Mouse (Mus musculus) layer of hippocampus, adult 18-20 months (tissue): ENCODE measurements around the gene Trp53i11. TPM values are rescaled to one million over a fixed set of nuclear protein-coding genes. Genes with fewer than 3 reads are reported as not detected.

Experiments
- DNase-seq, 2 experiments: peaks; one replicate each; pipeline ENCODE4 v3.0.0; 2022; ENCODE audit warnings: low spot score in 2 of 2
- long read RNA-seq: library from polyadenylated mRNA; stranded (forward); transcript quantifications from one replicate; pipeline ENCODE4 v2.0.0, GENCODE M21; 2021
- total RNA-seq, 2 experiments: library from RNA; stranded (reverse); gene quantifications; 2 replicates each; pipeline ENCODE4 v1.2.3; 2021

Trp53i11 gene
- 10 to 100 TPM; 74.8 to 94.2 TPM for total RNA-seq
- long read RNA-seq, transcript Trp53i11-201 (8 exons, 2,654 nt), result major isoform, 61 of 152 reads
- long read RNA-seq, transcript Trp53i11-202 (8 exons, 2,703 nt), result minor isoform, 24 of 152 reads
- long read RNA-seq, partial matches to known transcripts, result 4 of 152 reads
- long read RNA-seq, other reads (novel, unspliced or antisense), result 63 of 152 reads

DNA sequence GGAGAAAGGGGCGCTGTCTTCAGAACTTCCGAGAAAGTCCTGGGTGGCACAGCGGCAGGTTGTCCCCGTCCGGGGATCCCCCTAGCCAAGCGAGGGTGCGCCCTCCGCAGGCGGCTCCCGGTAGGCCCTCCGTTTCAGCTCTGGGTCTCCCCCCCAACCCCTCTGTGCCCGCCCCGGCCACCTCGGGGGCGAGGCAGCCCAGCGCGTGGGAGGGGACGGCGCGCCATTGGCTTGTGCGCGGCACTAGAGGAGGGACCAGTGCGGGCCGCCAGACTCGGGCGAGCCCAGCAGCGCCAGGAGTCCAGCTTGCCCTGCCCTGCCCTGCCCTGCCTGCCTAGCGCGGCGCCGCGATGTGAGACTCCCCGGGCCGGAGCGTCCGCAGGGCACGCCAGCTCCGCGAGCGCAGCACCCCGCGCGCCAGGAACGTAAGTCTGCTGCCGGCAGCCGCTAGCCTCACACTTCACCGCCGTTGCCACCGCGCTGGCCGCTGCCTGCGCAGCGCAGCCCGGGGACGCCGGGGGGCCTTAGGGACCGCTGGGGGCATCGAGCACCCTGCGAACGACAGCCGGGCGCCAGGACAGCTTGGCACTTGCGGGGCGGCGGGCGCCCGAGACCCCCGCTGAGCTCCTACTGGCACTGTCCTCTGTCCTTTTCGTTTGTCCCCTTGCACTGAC is at the start of gene Trp53i11:
TSS of gene Trp53i11 (plus strand) at position 226 of the 674 bp plus-strand sequence.
- peak; percentile 70 to 76 for DNase-seq

DNA sequence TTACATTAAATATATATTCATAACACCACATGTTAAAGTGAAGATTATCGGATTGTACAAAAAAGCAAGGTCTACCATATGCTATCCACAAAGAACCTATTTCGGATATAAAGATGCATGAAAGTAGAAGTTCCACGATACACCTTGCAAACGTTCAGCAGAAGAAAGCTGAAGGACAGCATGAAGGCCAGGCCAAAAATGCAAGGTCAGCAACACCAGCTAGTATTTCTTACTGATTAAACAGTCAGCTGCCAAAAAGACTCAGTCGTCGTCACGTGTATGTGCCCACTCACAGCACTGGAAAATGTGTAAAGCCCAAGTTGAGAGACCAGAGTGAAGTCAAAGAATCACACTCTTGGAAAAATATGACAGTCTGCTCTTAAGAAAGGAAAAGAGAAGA is 47.9 kb upstream of the Trp53i11 start:
- no peak for DNase-seq

DNA sequence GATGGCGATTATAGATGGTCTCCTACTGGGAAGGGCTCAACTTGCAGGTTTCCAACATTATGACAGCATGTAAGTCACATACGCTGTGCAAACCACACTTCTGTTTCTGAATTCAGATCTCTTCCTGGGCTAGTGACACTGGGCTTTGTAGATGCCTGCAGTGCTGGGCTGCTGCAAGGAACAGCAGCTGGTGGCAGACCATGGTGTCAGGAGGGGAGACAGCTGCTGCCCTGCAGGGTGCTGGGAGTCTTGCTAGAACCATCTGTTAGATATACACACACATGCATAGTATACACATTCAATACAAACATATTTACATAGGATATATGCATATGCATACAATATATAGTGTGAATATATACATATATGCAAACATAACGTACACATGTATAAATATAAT is 46.0 kb upstream of the Trp53i11 start:
- no peak for DNase-seq

DNA sequence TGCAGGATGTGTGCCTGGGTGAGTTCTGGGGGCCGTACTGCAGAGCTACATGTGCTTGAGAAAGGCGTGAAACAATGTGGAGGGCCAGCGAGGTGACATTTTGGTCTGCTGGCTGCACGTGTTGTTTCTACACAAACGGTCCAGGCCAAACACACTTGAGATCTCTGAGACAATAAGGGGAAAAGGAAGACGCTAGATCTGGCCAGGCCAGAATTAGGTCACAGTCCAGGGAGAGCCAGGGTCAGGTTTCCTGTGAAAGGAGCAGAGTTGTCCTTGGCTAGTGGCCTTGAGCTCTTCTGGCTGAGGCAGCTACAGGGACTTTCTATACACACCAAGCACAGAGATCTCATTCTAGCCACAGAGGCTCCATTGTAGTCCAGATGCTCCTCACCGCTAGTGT is 44.7 kb upstream of the Trp53i11 start:
- DNase-seq, result no peak

DNA sequence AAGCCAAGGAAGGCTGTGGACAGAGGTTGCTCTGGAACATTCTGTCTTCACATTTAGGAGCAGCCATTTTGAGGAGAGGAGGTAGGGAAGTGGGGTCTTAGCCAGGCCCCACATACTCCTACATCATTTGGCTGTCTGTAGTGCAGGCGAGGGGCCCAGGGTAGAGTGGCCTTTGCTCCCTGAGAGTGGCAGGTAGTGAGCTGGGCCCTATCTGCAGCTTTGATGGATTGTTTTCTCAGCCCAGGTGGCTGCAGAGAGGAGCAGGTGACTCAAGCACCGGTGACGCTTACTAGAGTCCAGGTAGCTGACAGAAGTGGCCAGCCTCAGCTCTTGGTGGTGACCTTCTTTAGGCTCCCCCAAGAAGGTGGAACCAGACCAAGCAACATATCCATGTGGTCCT is 43.2 kb upstream of the Trp53i11 start:
- no peak for DNase-seq

DNA sequence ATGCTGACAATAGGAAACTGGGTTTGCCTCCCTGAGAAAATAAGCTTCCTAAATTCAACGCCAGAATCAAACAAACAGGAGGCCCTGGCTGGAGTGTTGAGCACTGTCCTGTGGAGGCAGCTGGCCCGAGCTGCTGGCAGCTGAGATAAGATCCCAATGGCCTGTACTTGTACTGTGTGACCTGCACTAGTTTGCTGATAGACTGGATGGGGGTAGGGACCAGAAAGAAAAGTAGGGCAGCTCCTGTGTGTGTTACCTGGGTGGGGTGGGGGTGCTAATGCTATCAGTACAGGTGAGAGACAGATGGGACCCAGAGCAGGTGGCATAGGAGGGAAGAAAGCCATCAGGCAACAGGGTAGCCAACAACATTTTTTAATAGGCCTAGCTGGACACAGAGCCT is 37.3 kb upstream of the Trp53i11 start:
- DNase-seq, result no peak

DNA sequence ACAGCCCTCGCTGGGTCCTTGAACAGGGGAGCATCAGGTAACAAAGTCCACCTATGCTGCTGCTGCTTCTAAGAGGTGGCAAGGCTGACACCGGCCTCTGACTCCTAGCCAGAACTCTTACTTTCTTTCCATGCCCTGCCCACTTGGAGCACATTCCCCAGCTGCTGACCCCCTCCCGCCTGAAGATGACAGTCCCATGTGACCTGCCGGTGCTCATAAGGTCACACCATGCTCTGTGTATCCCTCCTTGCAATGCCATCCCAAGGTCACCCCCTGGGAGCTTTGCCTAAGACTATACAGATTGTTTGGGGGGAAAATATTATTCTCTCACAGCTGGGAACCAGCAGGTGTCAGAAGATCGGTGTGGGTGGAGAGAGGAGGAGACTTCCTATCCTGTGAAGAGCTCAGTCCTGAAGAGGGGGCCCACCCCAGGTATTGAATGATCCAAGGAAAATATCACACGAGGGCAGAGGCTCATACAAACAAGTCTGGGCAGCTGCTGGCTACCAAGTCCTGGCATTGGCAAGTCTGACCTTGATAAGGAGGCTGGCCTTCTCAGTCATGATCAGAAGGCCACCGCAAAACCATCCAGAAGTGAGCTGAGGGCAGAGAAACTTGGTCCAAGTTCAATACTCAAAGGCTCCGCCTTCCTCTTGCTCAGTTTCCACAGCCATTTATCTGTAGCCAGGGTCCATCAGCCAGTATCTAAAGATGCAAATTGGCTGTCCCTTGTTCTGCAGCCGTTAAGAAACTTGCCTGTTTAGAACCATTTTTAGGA is 36.5 kb upstream of the Trp53i11 start:
- no peak for DNase-seq

DNA sequence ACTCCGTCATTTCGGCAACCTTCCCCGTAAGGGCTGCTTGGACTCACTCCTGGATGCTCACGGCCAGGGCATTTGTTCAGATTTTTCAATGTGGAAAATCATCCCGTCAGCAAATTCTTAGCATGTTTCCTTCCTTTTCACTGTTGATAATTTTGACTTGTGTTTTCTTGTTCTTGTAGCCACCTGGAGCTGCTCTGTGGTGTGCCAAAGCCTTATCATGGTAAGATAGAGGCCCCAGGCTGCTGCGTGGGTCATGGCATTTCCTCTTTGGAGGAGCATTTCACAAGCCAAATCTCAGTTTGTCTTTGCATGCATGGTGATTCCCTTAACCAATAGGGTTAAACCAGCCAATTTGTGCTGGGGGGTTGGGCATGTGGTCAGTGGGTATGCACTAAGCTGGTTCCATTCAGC is 35.2 kb upstream of the Trp53i11 start:
- no peak for DNase-seq

DNA sequence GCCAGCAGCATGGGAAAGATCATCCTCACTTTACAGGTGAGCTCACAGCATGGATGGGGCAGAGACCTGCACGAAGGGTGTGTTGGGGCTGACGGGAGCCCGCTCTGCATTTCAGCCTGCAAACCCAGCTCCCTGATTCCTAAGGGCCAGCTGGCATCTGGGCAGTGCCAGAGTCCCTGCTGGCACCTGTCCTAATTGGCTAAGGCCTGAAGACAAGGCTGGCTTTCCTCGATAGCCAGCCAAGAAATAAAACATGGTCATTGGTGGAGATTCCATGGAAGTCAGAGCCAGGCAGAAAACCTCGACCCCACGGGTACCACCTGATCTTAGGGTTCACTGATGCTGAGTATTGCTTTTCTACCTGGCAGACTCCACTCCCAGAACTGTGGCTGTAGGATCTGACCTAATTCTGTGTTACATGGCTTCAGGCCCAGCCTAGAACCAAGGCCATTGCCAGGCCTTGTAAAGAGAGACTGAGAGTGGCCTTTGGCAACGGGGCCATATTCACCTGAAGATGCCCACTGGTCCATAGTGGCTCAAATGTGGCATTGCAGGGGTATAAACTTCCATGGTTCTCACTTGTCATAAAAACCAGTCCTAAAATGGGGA is 34.4 kb upstream of the Trp53i11 start:
- peak in 1 of 2 experiments; percentile 31 for DNase-seq

DNA sequence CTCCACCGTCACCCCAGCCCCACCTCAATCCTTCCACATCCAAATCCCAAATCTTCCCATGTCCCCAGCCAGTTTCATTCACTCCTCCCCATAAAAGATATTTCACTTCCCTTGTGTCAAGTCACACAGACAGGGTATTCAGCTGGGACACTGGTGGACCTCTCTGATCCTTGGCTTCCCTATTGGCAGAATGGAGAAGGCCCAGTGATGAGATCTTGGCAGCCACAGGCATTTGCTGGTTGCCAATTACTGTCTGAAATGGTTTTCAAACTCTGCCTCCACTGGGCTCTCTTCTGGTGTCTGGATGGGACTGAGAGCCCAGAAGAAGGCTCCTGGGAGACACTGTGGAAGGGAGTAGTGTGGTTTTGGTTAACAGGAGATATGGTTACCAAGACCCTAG is 33.5 kb upstream of the Trp53i11 start:
- DNase-seq, result no peak

DNA sequence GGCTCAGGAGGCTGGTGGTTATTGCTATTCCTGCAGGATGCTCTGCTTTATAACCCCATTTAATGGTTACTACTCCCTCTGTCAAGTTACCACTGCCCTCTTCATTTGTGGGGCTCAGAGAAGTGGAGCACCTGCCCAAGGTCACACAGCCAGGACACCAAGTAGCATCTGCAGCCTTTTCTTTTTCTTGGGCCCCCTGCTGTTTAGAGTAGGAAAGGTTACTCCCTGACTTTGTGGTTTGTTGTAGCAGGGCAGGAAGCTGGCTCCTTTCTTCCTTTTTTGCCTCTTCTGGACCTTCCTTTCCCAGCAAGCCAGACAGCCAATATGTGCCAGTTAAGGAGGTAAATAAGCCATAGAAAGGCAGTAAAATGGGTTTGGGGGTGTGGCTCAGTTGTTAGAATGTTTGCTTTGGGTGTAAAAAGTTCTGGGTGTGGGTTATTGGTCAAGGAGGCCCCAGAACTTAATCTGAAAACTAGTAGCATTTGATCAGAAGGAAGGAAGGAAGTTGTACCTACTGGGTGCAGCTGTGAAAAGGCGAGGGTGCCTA is 32.8 kb upstream of the Trp53i11 start:
- DNase-seq, result no peak

DNA sequence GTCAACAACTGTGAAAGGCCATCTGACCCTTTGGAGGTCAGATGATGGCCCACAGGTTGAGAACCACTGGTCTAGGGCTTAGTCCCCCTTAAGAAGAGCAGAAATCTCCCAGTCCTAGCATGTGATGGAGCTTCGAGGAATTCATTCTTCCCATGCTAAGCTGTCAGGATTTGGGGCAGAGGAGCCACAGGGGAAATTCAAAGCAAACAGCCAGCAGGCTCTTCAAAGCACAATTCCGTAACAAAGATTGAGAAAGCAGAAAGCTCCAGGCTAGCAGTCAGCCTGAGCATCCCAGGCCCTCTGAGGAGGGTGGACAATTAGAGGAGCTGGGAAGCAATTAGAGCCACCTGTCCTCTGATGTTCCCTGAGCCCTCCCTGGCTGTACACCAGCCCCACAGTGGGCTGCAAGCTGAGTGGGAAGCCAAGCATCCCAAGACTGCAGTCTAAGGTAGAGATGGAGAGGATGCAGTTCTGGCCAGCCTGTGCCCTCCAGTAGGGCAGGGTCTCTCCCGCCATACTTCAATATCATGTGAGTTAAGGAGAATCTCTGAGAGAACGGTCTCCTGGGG is 26.8 kb upstream of the Trp53i11 start:
- DNase-seq, result no peak

DNA sequence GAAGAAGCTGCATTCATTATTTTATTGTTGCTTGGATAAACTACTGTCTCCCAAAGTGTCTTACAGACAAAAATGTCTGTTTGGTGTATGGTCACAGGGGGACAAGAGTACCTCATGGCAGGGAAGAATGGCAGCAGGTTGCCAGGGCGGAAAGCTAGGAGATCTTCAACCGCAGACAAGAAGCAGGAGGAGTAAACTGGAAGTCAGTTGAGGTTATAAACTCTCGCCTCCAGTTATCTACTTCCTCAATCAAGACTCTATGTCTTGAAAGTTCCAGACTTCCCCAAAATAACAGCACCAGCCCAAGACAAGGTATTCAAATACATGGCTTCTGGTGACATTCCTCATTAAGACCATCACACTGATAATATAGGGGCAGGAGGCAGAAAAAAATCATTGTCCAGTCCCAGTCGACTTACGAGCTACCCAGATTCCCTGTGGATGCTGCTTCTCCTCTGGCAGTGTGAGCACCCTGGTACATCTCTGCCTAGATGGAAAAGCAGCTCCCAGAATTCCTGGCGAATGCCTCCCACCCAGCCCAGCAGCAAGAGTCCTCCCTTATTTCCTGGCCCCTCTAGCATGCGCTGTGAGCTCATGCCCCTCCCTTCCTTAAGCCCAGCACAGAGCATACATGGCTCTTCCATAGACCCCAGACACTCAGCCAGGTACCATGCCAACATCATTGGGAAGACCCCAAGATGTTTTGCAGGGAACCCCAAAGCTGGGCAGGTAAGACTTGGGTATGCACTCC is 25.3 kb upstream of the Trp53i11 start:
- DNase-seq, result no peak

DNA sequence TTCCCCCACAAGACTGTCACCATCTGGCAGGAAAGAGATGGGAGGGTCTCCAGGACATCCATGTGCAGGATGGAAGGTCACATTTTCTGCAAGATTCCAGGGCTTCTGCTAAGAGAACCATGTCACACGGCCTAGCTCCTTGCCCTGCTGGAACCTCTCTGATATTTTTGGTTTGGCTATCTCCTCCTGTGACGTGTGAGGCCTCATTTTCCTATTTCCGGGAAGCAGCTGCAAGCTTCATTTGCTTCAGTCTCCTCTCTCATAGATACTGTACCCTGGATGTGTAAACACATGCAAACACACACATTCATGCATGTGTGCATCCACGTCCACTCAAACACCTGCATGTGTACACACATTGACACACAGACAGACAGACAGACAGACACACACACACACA is 24.6 kb upstream of the Trp53i11 start:
- no peak for DNase-seq

DNA sequence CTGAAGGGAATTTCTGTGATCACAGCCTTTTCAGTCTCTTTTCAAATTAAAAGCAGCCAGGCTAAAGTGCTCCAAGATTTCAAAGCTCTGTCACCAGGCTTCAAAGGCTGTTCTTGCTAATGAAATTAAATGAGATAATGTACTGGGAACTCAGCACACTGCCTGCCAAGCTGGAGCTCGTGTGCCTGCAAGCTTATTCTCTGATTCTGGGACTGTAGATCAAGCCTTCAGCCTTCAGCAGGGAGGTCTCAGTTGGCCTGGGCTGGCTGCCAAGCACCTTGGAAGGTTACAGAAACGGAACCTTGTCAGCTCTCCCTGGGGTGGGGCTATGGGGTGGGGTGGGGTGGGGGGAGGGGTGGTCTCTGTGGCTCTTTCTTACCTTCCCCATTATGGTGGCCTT is 24.0 kb upstream of the Trp53i11 start:
- no peak for DNase-seq

DNA sequence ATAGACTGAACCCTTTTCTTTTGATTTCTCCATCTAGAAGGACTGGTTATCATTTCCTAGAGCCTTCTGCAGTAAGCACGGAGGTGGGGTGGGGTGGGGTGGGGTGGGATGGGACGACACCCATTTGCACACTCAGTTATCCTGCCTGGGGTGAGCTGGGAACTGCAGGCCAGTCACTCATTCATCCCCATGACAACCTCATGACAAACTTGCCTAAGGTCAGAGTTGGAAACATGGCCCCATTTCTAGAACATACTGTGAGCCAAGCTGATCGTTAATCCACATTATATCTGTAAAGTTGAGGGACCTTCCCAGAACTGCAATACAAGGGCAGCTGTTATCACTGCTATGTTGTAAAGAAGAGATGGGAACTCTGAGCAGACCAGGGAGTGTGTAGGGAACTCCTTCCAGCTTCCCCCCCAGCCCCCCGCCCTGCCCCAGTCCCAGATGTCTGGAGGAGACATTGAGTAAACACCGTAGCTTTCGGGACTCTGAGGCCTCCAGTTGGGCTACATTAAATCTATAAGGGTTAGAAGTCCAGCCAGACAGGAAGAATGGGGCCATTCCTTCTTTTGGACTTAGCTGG is 23.5 kb upstream of the Trp53i11 start:
- no peak for DNase-seq

DNA sequence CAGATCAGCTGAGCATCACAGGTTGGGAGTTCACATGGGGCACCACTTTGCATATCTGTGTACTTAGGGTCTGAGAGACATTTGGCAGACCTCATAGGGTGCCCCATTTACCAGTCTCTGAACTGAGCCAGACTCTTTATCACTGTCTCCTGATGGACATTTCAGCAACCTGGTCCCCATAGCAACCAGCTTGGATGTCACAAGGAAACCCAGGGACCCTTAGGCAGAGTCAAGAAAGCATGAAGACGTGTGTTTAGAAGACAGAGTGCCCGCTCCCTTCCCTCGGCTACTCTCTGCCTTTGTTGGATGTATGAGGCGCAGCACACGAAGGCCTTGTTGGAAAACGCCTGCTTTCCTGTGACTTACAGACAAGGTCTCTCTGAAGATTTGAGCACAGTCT is 21.1 kb upstream of the Trp53i11 start:
- no peak for DNase-seq

DNA sequence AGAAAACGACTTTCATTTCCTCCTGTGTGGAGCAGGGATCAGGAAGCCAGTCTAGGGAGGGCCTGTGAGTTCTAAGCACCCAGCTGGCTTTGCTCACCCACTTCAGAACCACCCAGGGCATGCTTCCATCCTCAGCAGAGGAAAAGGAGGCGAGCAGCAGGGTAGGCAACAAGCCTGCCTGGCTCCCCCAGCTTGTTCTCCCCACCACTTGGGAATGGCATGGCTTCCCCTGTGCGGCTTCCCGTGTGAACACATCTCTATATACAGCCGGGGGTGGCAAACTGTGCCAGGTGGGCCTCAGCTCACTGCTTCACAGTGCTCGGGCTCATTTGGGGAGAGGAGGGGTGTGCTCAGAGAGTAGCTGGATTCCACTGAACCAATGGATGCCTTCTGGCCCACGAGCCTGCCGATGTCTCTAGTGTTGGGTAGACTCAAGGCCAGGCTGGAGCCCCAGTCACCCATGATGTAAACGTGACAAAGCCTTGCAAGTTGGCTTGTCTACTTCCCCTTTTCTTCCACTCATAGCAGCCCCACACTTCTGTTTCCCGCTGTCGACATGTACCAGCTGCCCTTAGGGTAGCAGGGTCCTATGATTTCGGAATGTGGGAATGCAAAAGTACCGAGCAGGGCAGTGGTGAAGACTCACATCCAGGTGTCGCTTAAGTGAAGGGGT is 20.5 kb upstream of the Trp53i11 start:
- peak in 1 of 2 experiments; percentile 55 for DNase-seq

DNA sequence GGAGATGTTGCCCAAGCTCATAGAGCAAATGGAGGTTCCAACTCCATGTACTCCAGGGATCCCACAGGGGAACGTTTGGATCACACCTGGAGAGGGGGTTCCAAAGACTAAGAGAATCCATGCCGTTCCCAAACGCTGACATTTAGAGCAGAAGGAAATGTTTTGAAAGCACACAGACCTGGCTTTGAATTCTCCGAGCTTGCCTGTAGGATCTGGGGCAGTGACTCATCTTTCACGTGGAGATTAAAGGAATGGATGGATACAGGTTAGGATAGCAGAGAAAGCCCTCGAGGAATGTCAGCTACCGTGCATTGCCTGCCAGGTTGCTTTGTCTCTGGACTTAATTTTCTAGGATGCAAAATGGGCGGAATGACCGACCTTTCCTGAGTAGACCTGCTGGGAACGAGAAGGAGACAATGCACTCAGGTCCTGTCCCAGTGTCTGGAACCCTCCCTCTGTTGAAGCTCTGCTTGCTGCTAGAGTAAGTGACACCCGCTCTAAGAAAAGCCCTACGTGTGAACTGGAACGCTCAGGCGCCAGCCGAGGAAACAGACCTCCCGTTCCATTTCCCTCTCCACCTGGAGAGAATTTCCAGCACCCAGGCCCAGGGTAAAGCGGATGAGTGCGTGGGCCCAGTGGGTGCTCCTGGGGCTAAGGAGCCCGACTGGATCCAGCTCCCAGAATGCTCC is 17.0 kb upstream of the Trp53i11 start:
- no peak for DNase-seq
